Mouse (Mus musculus) MEL (cell line): Measurements from ENCODE around the gene Dus4l. TPM values are rescaled to one million over a fixed set of nuclear protein-coding genes. Genes with fewer than 3 reads are reported as not detected.

Source experiments
- DNase-seq: peaks from one replicate; pipeline ENCODE4 v3.0.0; 2011; ENCODE audit warnings: low read depth, low spot score
- H3K27ac ChIP-seq: 2 replicates; pipeline ENCODE4 v1.5.1; 2012; ENCODE audit warnings: low read depth, mild to moderate bottlenecking, control low read depth, low read length, moderate library complexity; ENCODE audit not compliant: control insufficient read depth
- H3K27me3 ChIP-seq, 2 experiments: fragments of 150-350 bp in 1 of 2; sonication (generic) in 1 of 2; 2 replicates each; pipeline ENCODE4 v1.6.1; 2012; ENCODE audit warnings: low read length in 2 of 2, mild to moderate bottlenecking in 2 of 2, improper control_type of control experiment in 1 of 2, moderate library complexity in 1 of 2; ENCODE audit not compliant: insufficient read depth in 2 of 2, control insufficient read depth in 1 of 2
- H3K36me3 ChIP-seq, 2 experiments: 2 replicates each; pipeline ENCODE4 v1.6.1; 2012 to 2014; ENCODE audit warnings: low read length in 2 of 2, improper control_type of control experiment in 1 of 2, inconsistent platforms in 1 of 2, mild to moderate bottlenecking in 1 of 2; ENCODE audit not compliant: insufficient read depth in 2 of 2, control insufficient read depth in 1 of 2
- H3K4me1 ChIP-seq, 2 experiments: fragments of 150-350 bp in 1 of 2; sonication (generic) in 1 of 2; 2 replicates each; pipeline ENCODE4 v1.6.1; 2012; ENCODE audit warnings: low read length in 2 of 2, improper control_type of control experiment in 1 of 2, mild to moderate bottlenecking in 1 of 2; ENCODE audit not compliant: insufficient read depth in 2 of 2, control insufficient read depth in 1 of 2
- H3K4me3 ChIP-seq, 2 experiments: fragments of 150-350 bp in 1 of 2; sonication (generic) in 1 of 2; 2 replicates each; pipeline ENCODE4 v1.5.1; 2012; ENCODE audit warnings: low read depth in 2 of 2, low read length in 2 of 2, mild to moderate bottlenecking in 2 of 2, moderate library complexity in 2 of 2, control low read depth in 1 of 2, improper control_type of control experiment in 1 of 2; ENCODE audit not compliant: control insufficient read depth in 1 of 2, insufficient read depth in 1 of 2
- H3K79me2 ChIP-seq: 2 replicates; pipeline ENCODE4 v1.6.1; 2012; ENCODE audit warnings: mild to moderate bottlenecking, low read length, moderate library complexity; ENCODE audit not compliant: control insufficient read depth, poor library complexity, insufficient read depth
- H3K9ac ChIP-seq: 2 replicates; pipeline ENCODE4 v1.6.1; 2012; ENCODE audit warnings: low read depth, mild to moderate bottlenecking, control low read depth, low read length, moderate library complexity; ENCODE audit not compliant: control insufficient read depth, poor library complexity, severe bottlenecking
- H3K9me3 ChIP-seq: fragments of 150-350 bp; sonication (generic); replicated peaks from 2 replicates; pipeline ENCODE4 v1.6.1; 2012; ENCODE audit warnings: mild to moderate bottlenecking, low read length, improper control_type of control experiment, moderate library complexity; ENCODE audit not compliant: insufficient read depth
- BHLHE40 ChIP-seq: IDR thresholded peaks from 2 replicates; pipeline ENCODE4 v1.6.1; 2012; ENCODE audit warnings: low read depth, mild to moderate bottlenecking, inconsistent platforms, low read length, improper control_type of control experiment, borderline replicate concordance
- CTCF ChIP-seq, 3 experiments: IDR thresholded peaks in 2 of 3; conservative IDR thresholded peaks in 1 of 3; 2 replicates each; pipeline ENCODE4 v1.5.1; 2011 to 2012; ENCODE audit warnings: low read length in 3 of 3, low read depth in 2 of 3, mild to moderate bottlenecking in 2 of 3, improper control_type of control experiment in 1 of 3, inconsistent platforms in 1 of 3, mixed read lengths in 1 of 3, moderate library complexity in 1 of 3; ENCODE audit not compliant: control insufficient read depth in 1 of 3, insufficient read depth in 1 of 3, poor library complexity in 1 of 3, severe bottlenecking in 1 of 3
- ELF1 ChIP-seq: IDR thresholded peaks from 2 replicates; pipeline ENCODE4 v1.6.1; 2014; ENCODE audit warnings: low read depth, mild to moderate bottlenecking, inconsistent platforms, low read length, improper control_type of control experiment, moderate library complexity
- ETS1 ChIP-seq: IDR thresholded peaks from 2 replicates; pipeline ENCODE4 v1.6.1; 2012; ENCODE audit warnings: low read depth, mild to moderate bottlenecking, inconsistent platforms, low read length, improper control_type of control experiment, moderate library complexity
- GATA1 ChIP-seq: IDR thresholded peaks from 2 replicates; pipeline ENCODE4 v1.6.1; 2011; ENCODE audit warnings: low read depth, low read length, improper control_type of control experiment
- JUND ChIP-seq: IDR thresholded peaks from 2 replicates; pipeline ENCODE4 v1.6.1; 2011; ENCODE audit warnings: low read depth, mild to moderate bottlenecking, improper control_type of control experiment, low read length
- MYB ChIP-seq: IDR thresholded peaks from 2 replicates; pipeline ENCODE4 v1.6.1; 2011; ENCODE audit warnings: mild to moderate bottlenecking, low read depth, low read length, improper control_type of control experiment
- MYC ChIP-seq: IDR thresholded peaks from 2 replicates; pipeline ENCODE4 v1.6.1; 2011; ENCODE audit warnings: low read depth, mild to moderate bottlenecking, low read length, improper control_type of control experiment, moderate library complexity
- NELFE ChIP-seq: IDR thresholded peaks from 2 replicates; pipeline ENCODE4 v1.6.1; 2011; ENCODE audit warnings: low read depth, low read length, improper control_type of control experiment
- POLR2A ChIP-seq, 2 experiments: IDR thresholded peaks; 2 replicates each; pipeline ENCODE4 v1.6.1; 2011 to 2012; ENCODE audit warnings: low read length in 2 of 2, mild to moderate bottlenecking in 2 of 2, control low read depth in 1 of 2, improper control_type of control experiment in 1 of 2, low read depth in 1 of 2, moderate library complexity in 1 of 2; ENCODE audit not compliant: control insufficient read depth in 1 of 2, insufficient read depth in 1 of 2, poor library complexity in 1 of 2
- POLR2AphosphoS2 ChIP-seq: IDR thresholded peaks from 2 replicates; pipeline ENCODE4 v1.6.1; 2011; ENCODE audit warnings: low read length, improper control_type of control experiment
- POLR2AphosphoS5 ChIP-seq: IDR thresholded peaks from 2 replicates; pipeline ENCODE4 v1.6.1; 2012; ENCODE audit warnings: low read depth, borderline replicate concordance, mild to moderate bottlenecking, inconsistent platforms, low read length, moderate library complexity, mixed read lengths
- RAD21 ChIP-seq: IDR thresholded peaks from 2 replicates; pipeline ENCODE4 v1.6.1; 2011; ENCODE audit warnings: mild to moderate bottlenecking, low read depth, low read length, improper control_type of control experiment
- SMC3 ChIP-seq: IDR thresholded peaks from 2 replicates; pipeline ENCODE4 v1.6.1; 2011; ENCODE audit warnings: low read depth, low read length, improper control_type of control experiment
- TCF12 ChIP-seq: IDR thresholded peaks from 2 replicates; pipeline ENCODE4 v1.6.1; 2014; ENCODE audit warnings: low read depth, mild to moderate bottlenecking, inconsistent platforms, low read length, improper control_type of control experiment, moderate library complexity
- UBTF ChIP-seq: IDR thresholded peaks from 2 replicates; pipeline ENCODE4 v1.6.1; 2012; ENCODE audit warnings: low read depth, mild to moderate bottlenecking, inconsistent platforms, low read length, improper control_type of control experiment, moderate library complexity, borderline replicate concordance; ENCODE audit not compliant: insufficient read depth
- ZC3H11A ChIP-seq: IDR thresholded peaks from 2 replicates; pipeline ENCODE4 v1.6.1; 2012; ENCODE audit warnings: low read depth, mild to moderate bottlenecking, inconsistent platforms, low read length, improper control_type of control experiment
- ZKSCAN1 ChIP-seq: IDR thresholded peaks from 2 replicates; pipeline ENCODE4 v1.6.1; 2012; ENCODE audit warnings: low read depth, mild to moderate bottlenecking, inconsistent platforms, low read length, improper control_type of control experiment, moderate library complexity
- ZNF384 ChIP-seq: IDR thresholded peaks from 2 replicates; pipeline ENCODE4 v1.6.1; 2012; ENCODE audit warnings: low read depth, mild to moderate bottlenecking, inconsistent platforms, low read length, improper control_type of control experiment
- polyA plus RNA-seq, 2 experiments: library from polyadenylated mRNA; stranded (reverse) in 1 of 2; unstranded in 1 of 2; fragments of >175 nt in 1 of 2; fragments of >200 nt in 1 of 2; gene quantifications; 2 replicates each; pipeline versions ENCODE4 v1.2.1 to v1.2.4; 2012; ENCODE audit warnings: low replicate concordance in 2 of 2, low read depth in 1 of 2; ENCODE audit not compliant: insufficient read length in 2 of 2, insufficient read depth in 1 of 2, missing spikeins in 1 of 2
- total RNA-seq: library from RNA; depleted of rRNA; stranded (reverse); fragments of 300-350 nt; gene quantifications from 2 replicates; pipeline ENCODE4 v1.2.3, GENCODE M21; 2012

The Dus4l gene
- total and polyA plus RNA-seq, 3 experiments, result 11.9 to 12.1 TPM; not detected in 1

DNA sequence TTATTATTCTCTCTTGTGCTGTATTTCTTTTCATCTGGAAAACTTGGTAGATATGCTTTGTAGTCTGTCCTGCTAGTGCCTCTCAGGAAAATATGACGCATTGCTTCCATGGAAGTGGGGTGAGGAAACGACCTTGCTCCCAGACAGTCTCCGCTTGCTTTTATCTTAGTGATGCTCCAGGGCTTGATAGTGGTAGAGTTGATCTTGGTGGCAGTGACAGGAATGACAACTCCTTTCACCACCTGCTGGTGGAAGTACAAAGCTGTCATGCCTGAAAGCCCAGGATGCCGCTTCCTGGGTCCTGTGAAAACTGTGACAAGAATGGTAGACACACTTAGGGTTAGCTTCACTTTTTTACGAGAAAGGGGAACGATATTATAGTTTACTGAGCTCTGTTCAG is 49.3 kb upstream of the Dus4l start:
- Histone ChIP-seq H3K36me3 (no peaks in the 10 kb centered on the region), H3K27me3 (no peaks in the 10 kb centered on the region), H3K27ac (no peak overlapping the region), H3K4me3 (no peak overlapping the region), H3K9me3 (no peaks in the 10 kb centered on the region), H3K4me1 (peaks cover 0 to 4% of the 10 kb centered on the region in 2 experiments; a peak in 1 of 4 replicates), H3K9ac (no peak overlapping the region), H3K79me2 (no peaks in the 10 kb centered on the region; the same call in 1 of the 2 replicates)
- peak in 1 of 3 experiments; percentile 18; a peak in 1 of 6 replicates for TF ChIP-seq CTCF (IDR thresholded peaks at IDR 0.05 in 2 of 3, conservative IDR thresholded peaks at IDR 0.05 in 1 of 3; ENCODE audit: control insufficient read depth in 1 of 3, insufficient read depth in 1 of 3, low read depth in 2 of 3, low read length in 3 of 3, poor library complexity in 1 of 3, severe bottlenecking in 1 of 3)
- TF ChIP-seq SMC3, result peak; percentile 29
- TF ChIP-seq BHLHE40, result no peak
- peak; percentile 31 for DNase-seq

DNA sequence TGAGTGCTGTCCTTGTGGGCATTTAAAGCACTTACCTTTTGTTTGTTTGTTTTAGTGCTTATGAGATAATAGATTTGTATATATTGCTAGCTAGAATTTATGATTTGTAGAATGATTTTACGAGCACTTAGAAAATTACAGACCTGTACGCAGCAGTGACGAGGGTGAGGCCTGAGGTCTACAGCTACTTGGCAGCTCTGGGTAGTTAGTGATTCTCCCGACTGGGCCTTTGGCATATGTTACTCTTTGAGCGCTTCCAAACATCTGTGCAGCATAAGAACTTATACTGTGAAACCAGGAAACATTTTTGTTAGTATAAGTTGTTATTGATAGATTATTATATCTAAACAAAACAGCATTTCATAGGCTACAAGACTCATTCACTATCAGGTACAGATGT is 46.8 kb upstream of the Dus4l start:
- no peaks in the 10 kb centered on the region; a peak in 1 of 4 replicates for H3K36me3 ChIP-seq
- H3K79me2 ChIP-seq, result no peaks in the 10 kb centered on the region; the same call in 1 of the 2 replicates
- no peak for DNase-seq
- no peaks in the 10 kb centered on the region for H3K9me3 ChIP-seq
- peaks cover 0 to 4% of the 10 kb centered on the region in 2 experiments; a peak in 1 of 4 replicates for H3K4me1 ChIP-seq
- H3K9ac ChIP-seq, result no peak overlapping the region
- TF ChIP-seq ETS1, result no peak
- no peak for TF ChIP-seq UBTF
- no peak for TF ChIP-seq POLR2AphosphoS5
- TF ChIP-seq MYB, result no peak
- no peak for TF ChIP-seq ZNF384
- TF ChIP-seq POLR2A (IDR thresholded peaks at IDR 0.05; ENCODE audit: control insufficient read depth in 1 of 2, insufficient read depth in 1 of 2, low read depth in 1 of 2, low read length in 2 of 2, poor library complexity in 1 of 2), result no peak
- H3K27me3 ChIP-seq, result no peaks in the 10 kb centered on the region
- no peak overlapping the region for H3K4me3 ChIP-seq
- H3K27ac ChIP-seq, result no peak overlapping the region

DNA sequence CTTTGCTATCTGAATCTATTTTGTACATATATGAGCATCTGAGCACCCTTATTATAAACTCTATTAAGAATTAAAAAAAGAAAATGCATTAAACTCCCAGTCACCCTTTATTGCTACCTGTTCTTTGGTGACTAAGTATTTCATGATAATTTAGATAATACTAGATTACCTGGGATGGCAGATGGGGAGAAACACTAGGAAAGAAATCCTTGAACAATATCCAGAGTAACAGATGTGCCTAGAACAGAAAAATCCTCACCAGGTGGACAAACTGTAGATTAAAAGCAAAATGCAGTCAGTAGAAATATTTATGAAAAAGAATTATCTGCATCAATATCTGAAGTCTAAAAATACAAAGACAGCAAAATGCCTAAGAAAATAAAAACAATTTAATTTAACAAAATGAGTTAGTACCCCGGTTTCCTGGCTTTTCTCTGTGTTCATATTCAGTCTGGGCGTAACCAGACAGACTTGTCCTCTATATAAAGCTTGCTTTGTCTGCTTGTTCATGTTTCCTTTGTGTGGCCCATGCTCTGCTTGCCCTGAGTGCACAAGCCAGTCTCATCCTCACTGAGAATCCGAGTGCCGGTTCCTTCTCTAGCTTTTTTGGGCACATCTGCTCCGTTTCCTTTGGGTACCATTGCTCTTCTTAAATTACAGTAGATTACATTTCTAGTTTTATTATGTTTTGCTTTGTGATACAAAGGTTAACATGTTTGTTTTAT is 46.2 kb upstream of the Dus4l start:
- Histone ChIP-seq H3K79me2 (no peaks in the 10 kb centered on the region; the same call in 1 of the 2 replicates), H3K36me3 (no peaks in the 10 kb centered on the region; a peak in 1 of 4 replicates), H3K4me1 (peaks cover 0 to 4% of the 10 kb centered on the region in 2 experiments; a peak in 1 of 4 replicates), H3K4me3 (no peak overlapping the region), H3K27me3 (no peaks in the 10 kb centered on the region), H3K9ac (no peak overlapping the region), H3K9me3 (no peaks in the 10 kb centered on the region), H3K27ac (no peak overlapping the region)
- no peak for DNase-seq
- TF ChIP-seq GATA1, result no peak
- no peak for TF ChIP-seq RAD21
- TF ChIP-seq ELF1, result no peak
- no peak for TF ChIP-seq TCF12
- TF ChIP-seq NELFE, result no peak
- TF ChIP-seq ZC3H11A, result no peak
- TF ChIP-seq SMC3, result no peak
- no peak for TF ChIP-seq MYB
- TF ChIP-seq MYC, result no peak
- TF ChIP-seq POLR2AphosphoS2, result no peak
- TF ChIP-seq ZKSCAN1, result no peak
- TF ChIP-seq JUND, result no peak
